Mouse (Mus musculus): ENCODE data around the gene Lad1.
A peak's percentile ranks its signal among the peaks of the same experiment; 100 is the strongest.

The Lad1 gene

DNA sequence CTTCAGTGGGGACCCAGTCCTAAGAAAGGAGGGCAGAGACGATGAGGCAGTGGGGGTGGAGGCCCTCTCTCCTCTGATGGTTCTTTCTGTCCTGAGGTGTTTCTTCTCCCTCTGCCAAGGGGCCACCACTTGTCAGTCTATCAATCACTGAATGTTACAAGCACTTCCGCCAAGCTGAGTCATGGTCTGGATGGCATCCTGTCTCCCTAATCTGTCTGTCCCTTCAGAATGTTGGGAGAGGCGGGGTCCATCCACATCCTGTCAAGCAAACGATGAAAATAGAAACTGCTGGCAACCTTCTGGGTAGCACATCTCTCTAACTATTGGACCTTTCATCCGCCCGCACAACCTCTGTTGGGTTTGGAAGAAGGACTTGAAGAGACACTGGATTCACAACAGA, 26.1 kb downstream of the Lad1 start:
- no peak for DNase-seq (ENCODE audit: low spot score in 2 of 2)

DNA sequence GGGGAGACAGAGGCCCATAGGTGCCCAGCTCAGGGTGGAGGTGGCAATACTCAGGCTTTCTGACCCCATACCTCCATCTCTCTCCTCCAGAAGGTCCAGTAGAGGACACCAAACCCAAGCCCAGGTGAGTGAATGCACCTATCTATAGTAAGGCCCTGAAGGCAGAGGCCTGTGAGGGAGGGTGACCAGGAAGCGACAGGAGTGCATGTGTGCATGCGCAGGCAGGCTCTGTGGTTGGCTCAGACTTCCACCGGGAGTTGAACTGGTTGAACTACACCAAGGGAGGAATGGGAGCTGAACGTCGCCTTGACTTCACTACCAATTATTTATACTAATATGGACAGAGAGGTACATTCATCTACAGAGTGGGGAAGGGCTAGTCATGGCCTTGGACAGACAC, 28.2 kb downstream of the Lad1 start:
- DNase-seq (ENCODE audit: low spot score in 2 of 2): no peak

DNA sequence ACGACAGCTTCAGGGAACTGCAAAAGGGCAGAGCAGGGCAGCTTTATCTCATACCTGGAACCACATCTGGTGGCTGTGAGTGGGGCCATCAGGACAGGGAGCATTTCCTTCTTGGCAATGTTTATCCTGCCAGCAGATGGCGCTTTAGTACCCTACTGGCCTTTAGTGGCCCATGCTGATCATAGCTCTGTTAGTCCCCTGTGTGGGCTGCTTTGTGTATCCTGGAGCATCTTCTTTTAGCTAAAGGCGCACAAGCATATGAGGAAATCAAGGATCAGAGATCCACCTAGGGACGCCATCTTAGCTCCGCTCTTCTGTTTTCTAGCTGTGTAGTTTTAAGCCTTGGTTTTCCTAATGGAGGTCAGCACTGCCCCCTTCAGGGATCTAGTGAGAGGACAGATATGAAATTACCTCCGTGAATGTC, 28.8 kb downstream of the Lad1 start:
- DNase-seq (ENCODE audit: low spot score in 2 of 2): peak in 1 of 2 experiments; percentile 16

DNA sequence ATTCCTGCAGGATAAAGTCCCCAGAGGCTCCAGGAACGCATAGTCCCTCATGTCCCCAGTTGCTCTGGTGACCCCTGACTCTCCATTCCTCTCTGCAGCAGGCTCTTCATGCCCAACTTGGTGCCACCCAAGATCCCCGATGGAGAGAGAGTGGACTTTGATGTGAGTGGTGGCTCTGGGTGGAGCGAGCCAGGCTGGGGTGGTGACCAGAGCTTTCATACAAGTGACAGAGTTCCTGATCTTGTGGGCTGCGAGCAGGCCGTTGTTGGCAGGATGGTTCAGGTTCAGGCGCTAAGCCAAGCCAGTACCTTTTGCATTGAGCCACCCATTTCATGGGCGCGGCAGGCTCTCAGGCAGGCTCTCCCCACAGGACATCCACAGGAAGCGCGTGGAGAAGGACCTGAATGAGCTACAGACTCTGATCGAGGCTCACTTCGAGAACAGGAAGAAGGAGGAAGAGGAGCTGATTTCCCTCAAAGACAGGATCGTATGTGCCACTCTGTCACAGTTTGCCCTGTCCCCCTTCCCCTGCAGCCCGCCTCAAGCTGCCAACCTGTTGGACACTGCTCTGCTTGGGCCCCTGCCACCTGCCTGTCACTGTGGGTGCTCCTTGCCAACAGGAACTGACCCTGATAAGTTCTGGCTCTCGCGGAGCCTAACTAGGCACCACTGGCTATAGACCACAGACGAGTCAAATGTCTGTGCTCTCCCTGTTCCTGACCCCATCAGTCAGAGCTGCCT, 29.4 kb downstream of the Lad1 start:
- DNase-seq (ENCODE audit: low spot score in 2 of 2): no peak

DNA sequence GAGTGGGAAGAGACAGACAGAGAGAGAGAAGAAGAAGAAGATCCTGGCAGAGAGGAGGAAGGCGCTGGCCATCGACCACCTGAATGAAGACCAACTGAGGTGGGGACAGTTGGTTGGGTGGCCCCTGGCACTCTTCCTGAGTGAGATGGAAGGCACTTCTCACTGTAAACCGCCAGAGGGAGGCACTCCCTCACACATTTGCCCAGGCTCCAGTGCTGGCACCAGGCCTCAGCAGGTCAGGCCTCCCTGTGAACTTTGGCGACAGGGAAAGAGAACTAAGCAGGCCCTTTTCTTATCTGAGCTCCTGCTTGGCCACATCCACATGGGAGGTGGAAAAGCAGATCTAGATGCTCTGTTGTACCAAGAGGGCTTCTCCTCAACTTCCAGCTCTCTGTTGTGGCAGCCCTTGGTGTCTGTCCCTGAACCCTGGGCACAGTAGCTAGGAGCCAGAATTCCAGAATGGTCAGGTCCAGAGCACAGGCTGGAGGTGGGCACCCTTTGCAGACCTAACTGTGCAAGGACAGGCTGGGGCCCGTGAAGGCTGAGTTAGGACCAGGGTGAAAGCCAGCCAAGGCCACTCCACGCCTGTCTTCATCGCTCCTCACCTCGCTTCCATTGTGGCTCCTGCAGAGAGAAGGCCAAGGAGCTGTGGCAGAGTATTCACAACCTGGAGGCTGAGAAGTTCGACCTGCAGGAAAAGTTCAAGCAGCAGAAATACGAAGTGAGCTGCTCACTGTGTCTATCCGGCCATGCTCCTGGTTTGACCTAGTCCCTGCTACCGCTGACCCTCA, 32.5 kb downstream of the Lad1 start:
- DNase-seq (ENCODE audit: low spot score in 2 of 2): no peak

DNA sequence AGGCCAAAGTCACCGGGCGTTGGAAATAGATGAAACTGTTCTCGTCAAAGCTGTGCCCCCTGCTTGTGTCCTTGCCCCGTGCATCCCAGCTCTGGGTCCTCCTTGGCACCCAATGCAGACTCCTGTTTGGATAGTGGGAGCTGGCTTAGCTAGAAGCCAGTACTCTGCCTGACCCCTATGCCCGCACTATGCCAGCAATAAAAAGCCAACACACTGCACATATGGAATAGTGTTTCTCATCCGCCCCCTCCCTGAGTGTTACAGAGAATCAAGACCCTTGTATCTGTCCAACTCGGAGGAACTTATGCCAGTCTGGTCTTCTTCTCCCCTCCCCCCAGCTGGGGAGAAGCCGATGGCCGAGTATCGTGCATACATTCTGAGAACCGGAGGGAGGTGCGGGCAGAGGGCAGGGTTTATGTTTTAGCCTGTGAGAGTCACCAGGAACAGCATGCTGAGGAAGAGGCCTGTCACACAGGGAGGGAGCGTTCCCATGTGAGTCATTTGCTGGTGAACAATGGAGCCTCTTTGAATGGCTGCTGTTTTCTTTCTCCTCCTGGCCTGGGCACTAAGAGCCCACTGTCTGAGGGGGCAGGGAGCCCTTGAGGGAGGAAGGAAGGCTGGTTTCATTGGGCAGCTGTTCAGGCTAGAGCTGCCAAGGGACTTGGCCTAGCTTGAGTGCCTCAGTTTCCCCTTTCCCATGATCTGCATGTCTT, 33.8 kb downstream of the Lad1 start:
- DNase-seq (ENCODE audit: low spot score in 2 of 2): no peak

DNA sequence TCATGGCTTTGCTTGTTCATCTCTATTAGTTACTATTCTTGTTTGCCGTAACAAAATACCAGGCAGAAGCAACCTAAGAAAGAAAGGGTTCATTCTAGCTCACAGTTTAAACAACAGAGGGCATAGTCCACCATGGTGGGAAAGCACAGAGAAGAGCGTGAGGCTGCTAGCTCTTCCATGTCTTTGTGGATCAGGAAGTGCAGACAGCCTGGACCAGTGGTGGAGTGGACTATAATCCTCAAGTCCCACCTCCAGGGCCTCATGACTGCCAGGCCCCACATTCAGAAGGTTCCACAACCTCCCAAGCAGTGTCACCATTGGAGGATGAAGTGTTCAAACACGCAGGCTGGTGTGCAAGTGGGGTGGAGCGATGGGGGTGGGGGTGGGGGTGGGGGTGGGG, 34.8 kb downstream of the Lad1 start:
- no peak for DNase-seq (ENCODE audit: low spot score in 2 of 2)

DNA sequence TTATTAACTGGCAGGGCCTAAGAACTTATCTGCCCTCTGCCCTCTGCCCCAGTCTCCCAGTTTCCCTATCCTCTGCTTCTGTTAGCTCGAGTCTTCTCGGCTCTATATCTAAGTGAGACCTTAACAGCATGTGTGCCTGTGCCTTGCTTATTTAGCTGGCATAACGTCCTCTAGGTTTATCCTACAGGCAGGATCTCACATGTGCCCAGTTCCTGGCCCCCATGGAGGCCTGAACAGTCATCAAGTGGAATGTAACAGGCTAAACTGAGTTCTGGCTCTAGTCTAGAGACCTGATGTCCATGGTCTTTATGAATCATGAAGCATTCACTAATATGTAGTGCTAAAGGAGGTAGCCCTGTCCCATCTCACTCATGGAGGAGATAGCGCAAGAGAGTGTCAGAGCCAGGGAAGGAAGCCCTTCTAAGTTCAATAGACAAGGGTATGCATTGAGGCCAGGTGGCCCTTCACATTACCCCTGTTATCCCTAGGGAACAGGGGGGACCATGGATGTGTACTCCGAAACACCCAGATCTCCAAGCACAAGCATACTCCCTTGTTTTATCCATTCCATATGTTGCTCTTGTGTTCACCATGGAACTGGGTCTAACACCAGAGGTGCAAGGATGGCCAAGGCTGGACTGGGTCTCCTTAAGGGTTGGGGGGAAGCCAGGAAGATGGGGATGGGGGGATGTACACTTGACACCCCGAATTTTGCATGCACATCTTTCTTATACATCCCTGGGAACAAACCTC, 36.4 kb downstream of the Lad1 start:
- DNase-seq (ENCODE audit: low spot score in 2 of 2): no peak

DNA sequence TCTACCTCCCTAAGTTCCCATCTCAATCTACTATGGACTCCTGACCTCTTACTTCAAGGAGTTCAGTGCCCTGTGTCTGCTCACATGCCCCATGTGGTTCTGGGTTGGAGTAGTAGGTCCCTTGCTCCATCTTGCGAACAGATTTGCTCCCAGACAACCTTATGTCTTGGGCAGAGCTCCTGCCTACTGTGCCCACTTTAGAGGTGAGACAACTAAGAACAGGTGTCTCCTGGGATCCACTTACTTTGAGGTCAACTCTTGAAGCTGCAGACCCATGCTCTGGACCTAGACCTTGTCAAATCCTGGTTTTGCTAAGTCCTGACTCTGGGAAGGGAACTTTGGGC, 36.9 kb downstream of the Lad1 start:
- no peak for DNase-seq (ENCODE audit: low spot score in 2 of 2)

DNA sequence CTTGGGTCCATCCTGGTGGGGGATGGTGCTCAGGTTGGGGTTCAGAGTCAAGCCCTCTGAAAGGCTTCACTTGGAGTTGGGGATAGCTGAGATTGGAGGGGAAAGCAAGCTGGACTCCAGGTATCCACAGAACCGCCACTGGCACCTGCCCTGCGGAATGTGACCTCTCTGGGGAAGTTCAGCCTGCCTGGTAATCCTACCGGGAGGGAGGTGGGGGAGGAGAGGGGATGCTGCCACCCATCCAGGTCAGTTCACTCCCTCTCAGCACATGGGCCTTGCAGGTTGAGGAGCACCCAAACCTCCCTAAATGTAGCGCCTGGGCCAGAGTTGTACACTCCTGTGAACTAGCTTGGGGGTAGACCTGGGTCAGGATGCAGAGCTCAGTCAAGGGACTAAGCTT, 37.7 kb downstream of the Lad1 start:
- DNase-seq (ENCODE audit: low spot score in 2 of 2): no peak

DNA sequence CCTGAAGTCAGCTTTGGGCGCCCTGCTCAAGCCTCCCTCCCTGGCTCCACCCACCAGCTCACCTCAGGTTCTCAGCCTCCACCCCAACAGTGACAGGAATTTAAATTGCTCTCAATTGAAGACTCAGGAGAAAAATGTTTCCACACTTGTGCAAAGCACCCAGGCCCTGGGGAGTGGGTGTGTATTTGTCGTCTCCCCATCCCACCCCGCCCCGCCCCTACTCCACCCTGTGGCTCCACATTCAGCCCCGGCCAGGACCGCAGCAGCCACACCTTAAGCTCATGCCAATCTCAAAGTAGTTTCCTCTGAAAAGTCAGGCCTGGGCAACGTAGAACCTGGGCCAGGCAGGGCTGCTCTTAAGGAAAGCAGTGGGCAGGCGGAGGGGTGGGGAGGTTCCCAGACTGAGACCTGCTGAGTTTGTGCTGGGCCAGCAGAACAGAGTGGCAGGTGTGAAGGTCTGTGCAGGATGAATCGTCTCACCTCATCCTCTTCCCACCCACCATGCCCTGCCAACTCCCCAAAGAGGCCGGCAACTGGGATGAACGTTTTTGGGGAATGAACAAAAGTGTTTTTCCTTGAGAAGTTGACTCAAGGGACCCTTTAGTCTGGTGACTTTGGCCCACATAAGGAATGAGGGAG, 38.9 kb downstream of the Lad1 start:
- DNase-seq (ENCODE audit: low spot score in 2 of 2): no peak

DNA sequence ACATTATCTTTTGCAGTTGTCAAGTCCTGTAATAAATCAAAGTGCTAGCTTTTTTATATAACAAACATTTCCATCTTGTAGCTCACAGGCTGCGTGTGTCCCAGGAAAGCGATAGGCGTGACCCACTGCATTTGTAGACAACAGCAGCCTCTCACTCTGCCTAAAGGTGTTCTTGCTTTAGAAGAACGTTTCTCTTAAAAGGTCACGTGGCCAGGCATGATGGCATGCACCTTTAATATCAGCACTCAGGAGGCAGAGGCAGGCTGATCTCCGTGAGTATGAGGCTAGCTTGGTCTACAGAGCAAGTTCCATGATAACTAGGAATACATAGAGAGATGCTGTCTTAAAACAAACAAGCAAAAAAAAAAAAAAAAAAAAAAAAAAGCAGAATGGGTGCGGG, 40.1 kb downstream of the Lad1 start:
- DNase-seq (ENCODE audit: low spot score in 2 of 2): no peak

DNA sequence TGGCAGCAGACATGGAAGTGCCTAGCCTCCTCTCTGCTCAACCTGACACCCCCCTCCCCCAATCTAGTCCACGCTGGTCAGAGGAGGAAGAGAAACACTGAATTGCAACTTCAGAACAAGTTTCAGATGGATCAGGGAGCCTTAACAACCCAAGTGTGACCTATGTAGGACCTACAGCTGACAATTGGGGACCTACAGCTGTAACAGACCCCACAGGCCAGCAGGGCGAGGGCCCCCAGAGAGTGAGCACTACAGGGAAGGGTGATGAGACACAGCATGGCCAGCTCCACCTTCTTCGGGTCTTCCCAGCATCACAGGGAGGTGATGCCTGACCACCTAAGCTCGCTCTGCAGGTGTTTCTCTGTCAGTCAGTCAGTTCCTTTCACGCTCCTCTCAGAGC, 42.7 kb downstream of the Lad1 start:
- DNase-seq (ENCODE audit: low spot score in 2 of 2): no peak

DNA sequence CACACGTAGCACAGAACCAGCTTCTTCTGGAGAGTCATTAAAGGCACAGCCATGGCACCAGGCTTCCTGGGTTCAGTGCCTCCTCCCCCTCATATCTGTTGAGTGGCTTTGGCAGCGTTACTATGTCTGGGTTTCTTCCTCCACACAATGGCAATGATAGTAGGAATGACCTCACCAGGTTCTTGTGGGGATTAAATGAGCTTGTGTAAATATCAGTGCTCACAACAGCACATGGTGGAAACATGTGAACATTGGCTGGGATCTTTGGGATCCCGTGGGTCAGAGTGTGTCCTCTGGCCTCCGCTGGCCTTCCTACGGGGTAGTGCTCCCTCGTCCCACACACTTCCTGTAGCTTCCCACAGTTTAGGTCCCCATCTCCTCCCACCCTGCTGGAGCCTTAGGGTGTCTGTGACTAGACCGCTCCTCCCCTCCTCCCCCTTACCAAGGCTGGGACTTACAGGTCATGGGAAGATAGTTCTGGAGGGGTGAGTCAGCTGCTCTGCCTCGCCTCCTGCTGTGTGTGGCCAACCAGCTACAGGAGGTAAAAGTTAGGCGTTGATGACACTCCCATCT, 43.7 kb downstream of the Lad1 start:
- no peak for DNase-seq (ENCODE audit: low spot score in 2 of 2)

DNA sequence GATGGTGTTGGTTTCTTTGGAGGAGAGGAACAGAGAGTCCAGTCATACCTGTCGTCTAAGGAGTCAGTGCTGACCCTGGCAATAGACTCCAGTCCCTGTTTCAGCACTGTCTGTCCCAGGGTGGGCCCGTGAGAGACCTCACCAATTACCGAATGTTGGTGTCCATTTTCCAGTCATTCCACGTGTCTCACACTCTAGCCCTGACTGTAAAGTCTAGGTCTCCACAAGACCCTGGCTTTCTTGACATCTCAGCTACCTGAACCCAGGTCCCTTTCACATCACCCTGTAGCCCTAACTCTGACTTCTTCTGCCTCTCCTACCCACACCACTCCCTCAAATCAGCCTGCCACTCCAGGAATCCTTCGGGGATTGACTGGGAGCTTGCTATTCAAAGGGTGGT, 44.2 kb downstream of the Lad1 start:
- no peak for DNase-seq (ENCODE audit: low spot score in 2 of 2)

DNA sequence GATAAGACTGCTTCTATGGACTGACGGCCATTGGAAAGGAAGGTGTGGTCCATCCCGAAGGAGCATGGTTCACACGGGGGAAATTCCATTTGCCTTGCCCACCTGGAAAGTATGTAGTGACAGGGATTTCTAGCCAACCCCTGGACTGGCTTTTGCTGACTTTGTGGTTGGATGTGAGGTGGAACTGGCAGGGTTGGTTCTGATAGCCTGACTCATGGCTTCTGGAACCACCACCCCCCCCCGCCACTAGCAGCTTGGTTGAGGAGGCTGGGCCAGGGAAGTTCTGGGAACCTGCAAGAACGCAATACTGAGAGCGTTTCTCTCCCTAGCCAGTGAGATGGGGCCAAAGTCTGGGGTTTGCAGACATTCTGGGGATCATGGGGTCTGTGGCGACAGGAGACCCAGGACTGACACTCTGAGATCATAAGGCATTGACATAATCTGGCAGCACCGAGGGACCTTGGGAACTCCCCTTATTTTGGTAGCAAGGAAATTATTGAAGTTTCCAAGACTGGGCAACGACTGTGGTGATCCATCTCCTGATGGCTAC, 45.5 kb downstream of the Lad1 start:
- DNase-seq (ENCODE audit: low spot score in 2 of 2): no peak

DNA sequence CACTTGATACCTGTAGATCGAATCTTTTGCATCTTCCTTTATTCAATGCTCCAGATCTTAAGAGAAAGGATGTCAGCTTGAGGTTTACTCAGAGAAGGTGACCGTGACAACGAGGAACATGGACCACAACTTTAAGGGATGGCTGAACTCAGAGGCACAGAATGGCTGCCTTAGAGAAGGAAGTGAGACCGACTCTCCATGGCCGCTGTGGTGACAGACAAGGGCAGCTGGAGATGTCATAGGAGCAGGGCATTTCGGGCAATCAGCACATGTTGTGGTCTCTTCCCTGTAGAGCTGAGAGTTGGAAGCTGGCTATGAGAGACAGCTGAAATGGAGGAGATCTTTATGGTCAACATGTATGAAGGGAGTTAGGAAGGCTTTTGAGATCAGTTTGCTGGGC, 46.4 kb downstream of the Lad1 start:
- no peak for DNase-seq (ENCODE audit: low spot score in 2 of 2)

DNA sequence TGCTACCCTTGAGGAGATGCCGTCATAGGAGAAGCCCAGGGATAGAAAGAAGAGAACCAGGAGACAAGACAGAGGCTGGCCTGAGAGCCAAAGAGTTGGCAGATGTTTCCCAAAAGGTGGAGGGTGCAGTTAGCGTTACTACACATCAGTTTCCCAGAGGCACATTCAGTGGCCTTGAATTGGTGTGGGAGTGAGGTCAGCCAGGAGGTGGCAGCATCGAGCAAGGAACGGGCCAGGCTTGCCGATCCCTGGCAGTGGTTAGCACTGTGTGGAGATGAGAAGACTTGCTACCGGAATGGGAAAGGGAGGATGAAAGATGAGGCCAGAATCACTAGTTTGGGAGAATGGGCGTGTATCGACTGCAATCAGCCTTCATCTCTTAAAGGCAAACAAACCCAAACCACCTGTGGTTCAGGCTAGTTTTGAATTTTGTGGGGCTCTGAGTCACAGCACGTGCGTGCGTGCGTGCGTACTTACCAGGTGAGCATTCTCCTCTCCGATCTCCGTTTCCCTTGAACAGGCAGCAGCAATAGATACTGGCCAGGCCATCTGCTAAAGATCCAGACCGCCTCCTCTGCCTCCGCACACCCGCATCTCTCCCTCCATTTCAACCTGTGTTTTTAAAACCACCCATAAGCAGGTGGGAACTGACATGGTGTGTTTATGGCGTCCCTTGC, 47.3 kb downstream of the Lad1 start:
- DNase-seq (ENCODE audit: low spot score in 2 of 2): peak; percentile 42 to 46

DNA sequence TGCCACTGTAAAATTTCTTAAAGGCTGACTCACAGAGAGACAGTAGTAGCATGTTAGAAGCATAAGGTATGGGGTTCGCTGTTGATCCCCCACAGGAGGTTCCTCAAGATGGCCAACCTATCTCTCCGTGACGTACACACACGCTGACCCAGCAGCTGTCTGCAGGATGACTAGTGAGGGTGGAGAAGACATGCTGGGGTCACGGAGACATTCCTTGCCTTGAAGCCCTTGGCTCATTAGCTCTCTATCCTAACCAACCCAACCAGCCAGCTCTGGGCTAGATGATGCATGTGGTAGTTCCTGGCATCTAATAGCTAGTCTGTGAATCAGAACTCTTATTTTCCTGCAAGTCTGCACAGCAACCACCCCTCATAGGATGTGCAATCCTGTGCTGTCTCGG, 50.2 kb downstream of the Lad1 start:
- DNase-seq (ENCODE audit: low spot score in 2 of 2): no peak

DNA sequence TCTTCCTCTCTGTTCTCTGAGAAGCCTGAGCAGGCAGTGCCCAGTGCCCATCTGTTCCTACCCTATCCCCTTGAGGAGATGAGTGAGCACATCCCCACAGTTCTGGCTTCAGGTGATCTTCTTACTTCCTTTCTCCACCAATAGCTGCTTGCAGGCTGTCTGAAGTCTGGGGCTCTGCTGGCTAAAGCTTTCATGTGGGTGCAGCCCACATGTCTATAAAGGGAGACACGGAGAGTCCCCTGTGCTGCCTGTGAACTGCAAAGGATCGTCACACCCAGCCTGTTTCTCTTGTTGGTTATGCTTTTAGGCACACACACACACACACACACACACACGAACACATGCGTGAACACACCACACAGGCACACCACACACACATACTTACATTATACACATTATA, 54.6 kb downstream of the Lad1 start:
- no peak for DNase-seq (ENCODE audit: low spot score in 2 of 2)

All from spleen, postnatal 36 days (tissue).